Mouse (Mus musculus) megakaryocyte, embryonic 14.5 days (primary cell): ENCODE data around the gene Sh3rf3.

Experiments used
- FLI1 ChIP-seq: IDR thresholded peaks from 2 replicates; pipeline ENCODE4 v1.6.1; 2012; ENCODE audit warnings: low read length, inconsistent platforms, mixed read lengths
- GATA1 ChIP-seq: IDR thresholded peaks from 3 replicates; pipeline ENCODE4 v1.6.1; 2012; ENCODE audit warnings: mixed read lengths, low read length, inconsistent platforms, borderline replicate concordance

GRCm38 (mm10) chr10:58848536-58848935 lies 35.4 kb downstream of the Sh3rf3 start:
- TF ChIP-seq GATA1 (no peak), FLI1 (no peak)
